Mouse (Mus musculus): Measurements from ENCODE around the gene Tspan4.

GRCm38 (mm10) chr7:141539556-141540311 lies 64.7 kb downstream of the Tspan4 start, which contains the start of gene Chid1:
- no peak for TF ChIP-seq CTCF (IDR thresholded peaks at IDR 0.05; ENCODE audit: extremely low read depth, insufficient read length, insufficient replicate concordance, low read depth, low read length)
- TF ChIP-seq POLR2A (IDR thresholded peaks at IDR 0.05; ENCODE audit: low read depth, low read length): peak; percentile 82; the same call in 1 of the 2 replicates

Data from small intestine, adult 2 months (tissue).